Mouse (Mus musculus) kidney, postnatal 4 days (tissue): Measurements from ENCODE around the gene Ifi203.
"Not testable (repeated sequence)": the region's sequence is repeated elsewhere in the genome, so short reads cannot be mapped to it uniquely, and the experiment has no call there.

ENCODE experiments used
- DNase-seq, 2 experiments: peaks; one replicate each; pipeline ENCODE4 v3.0.0; 2021; ENCODE audit warnings: mixed read lengths in 2 of 2

The Ifi203 gene

DNA sequence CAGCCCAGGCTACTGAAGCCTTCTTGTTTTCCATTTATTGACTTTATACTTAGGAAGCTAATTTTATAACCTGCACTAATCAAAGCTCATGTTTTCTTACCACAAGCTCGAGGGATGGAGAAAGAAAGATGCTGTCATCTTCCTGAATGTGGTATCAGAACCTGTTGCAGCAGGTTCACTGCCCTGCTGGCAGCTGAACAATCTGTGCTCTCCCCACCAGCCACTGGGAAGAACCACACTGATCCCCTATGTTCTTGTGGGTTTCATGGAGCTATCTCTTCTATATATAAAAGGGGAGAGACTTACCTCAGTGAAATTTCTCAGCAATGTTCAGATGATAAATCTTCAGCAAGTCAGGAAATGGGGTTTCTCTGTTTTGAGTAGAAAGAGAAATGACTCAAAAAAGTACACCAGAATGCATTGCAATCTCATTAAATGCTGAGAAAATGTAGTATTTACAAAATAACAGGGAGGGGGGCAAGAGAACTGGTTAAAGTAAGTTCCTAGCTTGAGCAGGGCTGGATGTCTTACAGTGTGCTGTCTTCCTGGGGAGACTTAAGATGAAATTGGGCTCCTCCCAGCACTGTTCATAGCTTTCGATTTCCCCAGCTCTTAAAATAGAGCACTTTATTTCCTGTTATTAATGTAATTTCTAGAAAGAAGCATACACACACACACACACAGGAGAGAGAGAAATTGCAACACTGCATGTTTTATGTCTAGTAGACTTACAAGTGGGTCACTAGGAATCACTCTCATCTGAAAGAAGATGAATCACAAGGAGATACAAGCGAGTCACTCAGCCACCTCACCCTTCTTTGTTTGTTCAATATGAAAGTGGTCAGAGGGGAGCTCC lies at the start of gene Ifi203, which contains the start of gene Mndal:
Gene Ifi203 (minus strand): TSS at position 749 of the 856 bp plus-strand sequence.
Gene Mndal (minus strand): TSS at position 568 of the 856 bp plus-strand sequence.
- DNase-seq = peak in 1 of 2 experiments; percentile 1

- DNase-seq = not testable (repeated sequence)
These were observed 40.3 kb upstream of the Ifi203 start, which contains the start of gene Ifi202b for GRCm38 (mm10) chr1:173982694-173983305. Gene Ifi202b (minus strand): TSS chr1:173982744.

- DNase-seq = not testable (repeated sequence)
These were observed 38.6 kb upstream of the Ifi203 start for GRCm38 (mm10) chr1:173981038-173981437.

DNA sequence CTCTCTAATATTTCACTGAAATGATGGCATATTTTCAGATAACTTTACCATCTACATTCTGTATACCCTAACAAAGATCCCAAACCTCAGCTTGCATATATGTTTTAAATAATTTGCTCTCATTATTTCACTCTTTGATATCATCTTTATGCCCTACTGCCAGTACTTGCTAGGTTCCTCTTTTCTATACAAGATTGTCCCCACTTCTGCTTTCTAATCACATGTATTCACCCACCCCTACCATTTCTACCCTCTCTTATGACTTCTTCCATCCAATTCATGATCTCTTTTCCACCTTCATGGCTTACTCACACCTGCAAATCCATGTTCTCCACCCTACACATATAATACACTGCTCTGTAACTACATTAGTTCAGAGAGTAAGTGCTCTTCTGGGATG lies 35.1 kb upstream of the Ifi203 start:
- DNase-seq = no peak

DNA sequence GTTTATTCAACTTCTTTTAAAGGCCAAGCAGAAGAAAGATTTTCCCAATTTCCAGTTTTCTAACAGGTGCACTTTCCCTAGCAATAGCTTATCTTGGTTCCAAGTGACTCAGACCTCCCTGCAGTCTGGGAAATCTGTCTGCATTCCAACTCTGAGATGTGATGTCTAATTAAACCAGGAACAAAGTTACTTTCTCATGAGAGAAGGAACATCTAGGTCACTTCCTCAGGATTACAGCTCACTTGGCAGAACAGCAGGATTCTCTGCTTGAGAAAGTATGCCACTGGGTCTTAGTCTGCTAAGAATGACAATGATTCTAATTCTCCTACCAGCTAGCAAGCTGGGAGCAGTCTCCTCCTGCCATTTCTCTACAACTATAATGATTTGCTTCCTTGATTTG lies 30.6 kb upstream of the Ifi203 start:
- no peak for DNase-seq

DNA sequence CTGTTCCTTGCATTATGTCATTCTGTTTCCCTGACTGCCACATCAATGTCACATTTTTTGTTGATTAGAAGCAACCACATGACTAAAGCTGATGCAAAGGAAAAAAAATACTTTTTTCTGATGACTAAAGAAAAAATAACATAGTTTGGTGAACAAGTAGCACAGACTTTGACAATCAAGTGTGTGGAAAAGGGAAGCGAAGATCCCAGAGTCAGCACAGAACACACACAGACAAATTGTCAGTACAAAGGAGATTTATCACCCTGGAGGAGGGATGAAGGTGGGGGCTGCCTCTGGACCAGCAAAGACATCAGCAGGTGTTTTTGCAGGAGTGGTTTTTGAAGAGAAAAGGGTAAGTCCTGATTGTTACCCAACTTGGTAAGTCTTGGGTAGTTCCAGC lies 19.0 kb upstream of the Ifi203 start:
- DNase-seq = not testable (repeated sequence)

- not testable (repeated sequence) for DNase-seq
These were observed 17.5 kb upstream of the Ifi203 start for GRCm38 (mm10) chr1:173959998-173960397.

- not testable (repeated sequence) for DNase-seq
These were observed 13.5 kb upstream of the Ifi203 start for GRCm38 (mm10) chr1:173955839-173956527.

DNA sequence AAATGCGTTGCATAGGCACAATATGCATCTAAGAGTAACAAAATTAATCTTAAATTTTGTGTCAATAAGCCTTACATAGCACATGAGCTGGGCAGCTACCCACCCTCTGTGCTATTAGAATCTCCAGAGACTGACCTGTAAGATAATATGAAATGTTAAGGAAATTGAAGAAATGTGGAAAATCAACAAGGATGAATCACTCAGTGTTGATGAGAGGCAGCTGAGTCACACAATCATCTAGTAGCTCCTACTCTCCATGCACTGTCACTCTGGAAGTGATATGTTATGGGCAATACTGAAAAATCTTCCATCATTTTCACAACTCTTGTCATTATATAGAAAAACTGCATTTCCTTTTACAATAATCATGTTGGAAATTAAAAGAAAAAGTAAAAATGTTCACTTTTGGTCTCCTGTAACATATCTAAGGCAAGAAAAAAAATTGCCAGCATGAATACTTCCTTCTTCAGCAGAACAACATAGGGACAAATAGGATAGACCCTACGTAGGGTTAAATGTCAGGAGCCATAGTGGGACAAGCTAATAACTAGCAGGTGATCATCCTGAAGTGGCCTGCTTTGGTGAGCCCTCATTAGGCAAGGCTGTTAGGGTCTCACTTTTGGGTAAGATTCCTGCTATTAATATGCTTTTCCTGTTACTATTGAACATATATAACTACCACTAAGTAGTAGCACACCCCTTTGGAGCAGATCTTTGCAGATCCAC lies 12.8 kb upstream of the Ifi203 start:
- DNase-seq = no peak

GRCm38 (mm10) chr1:173953563-173953962 lies 11.1 kb upstream of the Ifi203 start:
- DNase-seq = no peak

DNA sequence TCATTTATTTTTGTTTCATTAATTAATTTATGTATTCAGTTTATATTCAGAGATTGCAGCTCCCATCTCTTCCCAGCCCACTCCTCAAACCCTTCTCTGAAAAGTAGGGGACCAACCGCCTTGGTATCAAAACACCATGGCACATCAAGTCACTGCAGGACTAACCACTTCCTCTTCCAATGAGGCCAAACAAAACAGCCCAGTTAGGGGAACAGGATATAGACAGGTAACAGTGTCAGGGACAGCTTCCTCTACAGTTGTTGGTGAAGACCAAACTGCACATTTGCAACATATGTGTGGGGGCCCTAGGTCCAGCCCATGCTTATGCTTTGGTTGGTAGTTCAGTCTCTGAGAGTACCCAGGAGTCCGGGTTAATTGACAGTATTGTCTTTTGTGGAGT lies 6.6 kb upstream of the Ifi203 start:
- not testable (repeated sequence) for DNase-seq

DNA sequence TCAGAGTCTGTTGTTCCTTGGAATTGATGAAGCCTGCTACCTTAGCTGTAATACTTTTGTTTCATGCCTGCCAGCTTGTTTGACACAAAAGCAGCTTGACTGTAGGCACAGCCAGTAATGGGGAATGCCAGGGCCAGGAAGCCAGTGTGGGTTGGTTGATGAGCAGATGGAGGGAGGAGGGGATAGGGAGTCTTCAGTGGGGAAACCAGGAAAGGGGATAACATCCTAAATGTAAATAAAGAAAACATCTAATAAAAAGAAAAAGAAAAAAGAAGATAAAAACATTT lies 251 bp upstream of the Ifi203 start:
- DNase-seq = not testable (repeated sequence)

DNA sequence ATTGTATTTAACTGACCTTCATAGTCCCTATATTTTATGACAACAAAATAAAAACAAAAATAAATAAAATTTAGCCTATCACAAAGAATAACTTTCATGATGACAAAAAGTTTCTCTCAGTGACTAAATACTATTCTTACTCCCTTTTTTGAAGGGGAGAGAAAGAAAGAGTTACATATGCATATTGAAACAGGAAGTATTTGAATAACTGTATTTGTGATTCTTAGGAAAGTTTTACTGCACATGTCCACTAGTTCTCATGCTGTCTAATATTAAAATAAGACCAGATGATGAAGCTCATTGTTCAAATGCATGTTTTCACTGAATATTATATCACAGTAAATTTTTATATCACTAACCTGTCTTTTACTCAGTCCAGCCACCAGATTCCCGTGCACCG lies 950 bp downstream of the Ifi203 start:
- not testable (repeated sequence) for DNase-seq

GRCm38 (mm10) chr1:173919279-173919678 lies 23.2 kb downstream of the Ifi203 start:
- DNase-seq = not testable (repeated sequence)

DNA sequence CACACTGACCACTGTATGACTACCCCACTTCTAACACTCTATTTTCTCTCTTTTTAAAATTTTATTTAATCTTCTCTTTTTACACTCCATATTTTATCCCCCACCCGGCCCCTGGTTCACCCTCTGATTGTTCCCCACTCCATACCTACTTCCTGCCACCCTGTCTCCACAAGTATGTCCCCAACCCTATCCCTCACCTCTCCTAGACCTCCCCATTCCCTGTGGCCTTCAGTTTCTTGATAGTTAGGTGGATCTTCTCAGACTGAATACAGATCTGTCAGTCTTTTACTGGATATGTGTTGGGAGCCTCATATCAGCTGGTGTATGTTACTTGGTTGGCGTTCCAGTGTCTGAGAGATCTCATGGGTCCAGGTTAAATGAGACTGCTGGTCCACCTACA lies 27.9 kb downstream of the Ifi203 start:
- DNase-seq = no peak

GRCm38 (mm10) chr1:173913256-173913791 lies 29.1 kb downstream of the Ifi203 start:
- not testable (repeated sequence) for DNase-seq

DNA sequence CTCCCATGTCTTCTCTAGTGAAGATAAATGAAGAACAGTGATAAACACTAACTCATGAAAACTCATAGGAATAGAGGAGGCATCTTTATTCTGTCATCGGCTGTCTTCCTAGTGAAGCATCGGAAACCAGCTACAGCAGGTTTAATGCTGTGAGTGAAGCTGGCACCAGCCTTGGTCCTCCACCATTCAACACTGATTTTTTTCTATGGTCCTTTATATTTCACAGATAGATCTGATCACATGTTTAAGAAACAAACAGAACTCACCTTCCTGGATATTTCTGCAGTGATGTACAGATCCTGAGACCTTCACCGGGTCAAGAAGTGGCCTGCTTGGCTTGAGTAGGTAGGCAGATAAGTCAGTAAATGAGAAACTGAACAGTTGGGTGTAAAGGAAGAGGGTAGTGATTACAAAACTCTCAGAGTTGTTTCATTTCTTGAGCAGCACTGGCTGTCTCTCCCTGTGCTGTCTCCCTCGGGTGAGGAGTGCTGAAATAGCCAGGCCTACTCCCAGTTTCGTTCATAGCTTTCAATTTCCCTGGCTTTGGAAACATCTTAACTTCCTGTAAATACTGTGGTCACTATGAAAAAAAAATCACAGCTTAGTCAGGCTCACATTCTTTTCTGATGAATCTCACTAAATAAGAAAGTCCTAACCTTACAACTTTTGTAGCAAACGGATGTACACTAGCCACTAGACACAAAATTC lies 29.8 kb downstream of the Ifi203 start, which contains the start of gene Ifi211:
Gene Ifi211 (minus strand): TSS at position 499 of the 708 bp plus-strand sequence.
- DNase-seq = not testable (repeated sequence)

DNA sequence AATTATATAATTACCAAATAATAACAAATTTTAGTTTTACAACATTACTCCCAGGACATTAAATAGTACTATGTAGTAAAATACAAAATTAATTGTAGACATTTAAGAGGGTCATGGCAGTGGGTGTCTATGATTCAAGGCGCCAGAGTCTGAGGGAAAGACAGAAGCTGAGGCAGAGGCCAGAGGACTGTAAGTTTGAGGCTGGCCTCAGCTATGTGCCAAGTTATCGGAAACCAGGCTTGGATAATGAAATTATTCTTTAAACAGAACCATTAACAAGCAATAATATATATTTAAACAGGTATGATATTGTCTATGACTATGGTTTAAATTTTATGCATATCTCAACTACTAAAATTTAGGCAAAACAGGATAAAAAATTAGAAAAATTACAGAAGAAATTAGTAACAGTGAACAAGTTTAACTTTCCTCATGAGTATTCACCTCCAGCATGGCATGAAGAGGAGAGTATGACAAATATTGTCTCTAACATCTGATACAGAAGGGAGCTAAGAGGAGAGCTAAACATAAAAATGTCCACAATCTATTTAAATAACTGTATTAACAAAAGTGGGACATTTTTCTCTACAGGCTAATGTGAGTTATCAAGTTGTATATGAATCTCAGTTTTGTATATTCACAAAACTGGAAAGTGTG lies 30.5 kb downstream of the Ifi203 start:
- DNase-seq = no peak

- not testable (repeated sequence) for DNase-seq
These were observed 34.1 kb downstream of the Ifi203 start for GRCm38 (mm10) chr1:173908390-173908789.

DNA sequence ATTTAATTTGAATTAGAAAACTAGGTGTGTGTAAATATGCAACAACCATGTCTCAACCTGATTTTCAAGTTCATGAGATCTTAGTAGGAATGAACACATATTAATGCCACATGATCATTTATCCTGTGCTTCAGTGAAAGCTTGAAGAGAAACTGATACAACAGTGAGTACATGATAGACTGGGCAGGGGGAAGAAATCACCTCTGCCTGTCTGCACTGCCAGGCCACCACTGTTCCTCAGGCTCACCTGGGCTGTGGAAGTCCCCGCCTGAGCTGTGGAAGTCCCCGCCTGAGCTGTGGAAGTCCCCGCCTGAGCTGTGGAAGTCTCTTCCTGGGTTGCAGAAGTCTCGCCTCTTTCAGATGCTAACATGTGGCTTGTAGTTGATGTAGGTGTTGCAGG lies 36.6 kb downstream of the Ifi203 start:
- DNase-seq = not testable (repeated sequence)

GRCm38 (mm10) chr1:173889741-173890140 lies 52.7 kb downstream of the Ifi203 start:
- DNase-seq = not testable (repeated sequence)
